Mouse (Mus musculus) embryo, embryonic 11.5 days (tissue): ENCODE measurements around the gene Scgb2b3.

ENCODE experiments used
- DNase-seq: peaks from one replicate; pipeline ENCODE4 v3.0.0-alpha.2; 2012; ENCODE audit warnings: low read depth, low spot score

The Scgb2b3 gene

GRCm38 (mm10) chr7:31362022-31362560 is at the start of gene Scgb2b3:
TSS of gene Scgb2b3 (minus strand) at chr7:31362072.
- DNase-seq, result no peak

GRCm38 (mm10) chr7:31375292-31375691 is 13.4 kb upstream of the Scgb2b3 start, which contains the start of gene Scgb1b3:
TSS of gene Scgb1b3 (plus strand) at chr7:31375592.
- DNase-seq, result no peak
